Mouse (Mus musculus): ENCODE data around the gene Mad2l1. TPM values are rescaled to one million over a fixed set of nuclear protein-coding genes. Genes with fewer than 3 reads are reported as not detected.

The Mad2l1 gene
- polyA plus RNA-seq, 1 experiment from 2014 or later = 69.7 TPM

DNA sequence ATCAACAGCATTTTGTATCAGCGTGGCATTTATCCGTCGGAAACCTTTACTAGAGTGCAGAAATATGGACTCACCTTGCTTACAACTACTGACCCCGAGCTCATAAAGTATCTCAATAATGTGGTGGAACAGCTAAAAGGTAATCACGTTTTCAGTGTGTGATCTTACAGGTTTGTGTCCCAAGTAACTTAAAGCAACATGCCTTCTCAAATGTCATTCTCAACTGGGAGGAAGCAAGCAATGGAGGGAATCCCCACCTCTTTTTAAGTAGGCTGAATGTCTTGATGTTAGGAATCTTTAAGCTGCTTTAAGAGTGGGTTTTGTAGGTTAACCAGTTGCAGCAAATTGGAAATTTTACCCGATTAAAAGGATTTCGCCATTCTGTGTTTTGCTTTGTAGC lies 776 bp downstream of the Mad2l1 start:
- peak overlapping the region; percentile 80 for H3K4me3 ChIP-seq (replicated peaks; ENCODE audit: low read depth, low read length)
- peak overlapping the region; percentile 71; the same call in 1 of the 2 replicates for H3K27ac ChIP-seq
- whole genome bisulfite sequencing = 13% methylated on average over 7 of the region's 7 CpGs
- H3K9me3 ChIP-seq (replicated peaks; ENCODE audit: low read length) = no peaks in the 10 kb centered on the region
- ATAC-seq (replicated peaks; ENCODE audit: low FRiP score, low read depth) (no peak), DNase-seq (ENCODE audit: low spot score) (peak; percentile 14)
- TF ChIP-seq CTCF (IDR thresholded peaks at IDR 0.05; ENCODE audit: low read depth) = no peak
- H3K36me3 ChIP-seq (ENCODE audit: insufficient read depth, low read length) = 0 out of 2 replicates have a peak, but pooled peaks cover 5% of the 10 kb centered on the region
- H3K4me2 ChIP-seq (ENCODE audit: low read length) = peak overlapping the region; percentile 78
- H3K4me1 ChIP-seq (replicated peaks; ENCODE audit: insufficient read depth, low read length) = no peaks in the 10 kb centered on the region
- peak overlapping the region; percentile 63 for H3K9ac ChIP-seq (ENCODE audit: low read depth, low read length)
- no peaks in the 10 kb centered on the region for H3K27me3 ChIP-seq (ENCODE audit: insufficient read depth, low read length)

DNA sequence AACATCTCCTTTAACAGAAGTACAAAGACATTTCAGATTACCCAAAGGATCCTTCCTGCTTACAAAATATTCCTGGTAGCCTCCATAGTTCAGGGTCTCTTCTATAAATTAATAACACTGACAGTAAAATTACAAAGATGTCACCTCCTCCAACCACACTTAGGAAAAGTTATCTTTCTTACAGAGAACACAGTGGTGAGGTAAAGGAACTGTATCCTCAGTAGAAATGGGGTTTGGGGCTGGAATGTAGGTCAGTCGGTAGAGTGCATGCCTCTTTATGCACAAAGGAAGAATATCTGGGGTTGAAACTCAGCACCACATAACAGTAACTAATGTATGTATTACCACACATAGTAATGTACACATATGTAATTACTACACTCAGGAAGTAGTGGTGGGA lies 24.8 kb downstream of the Mad2l1 start, which contains the start of gene Vmn1r32:
TSS of gene Vmn1r32 (minus strand) at position 101 of the 400 bp plus-strand sequence.
- Histone ChIP-seq H3K27me3 (ENCODE audit: insufficient read depth, low read length) (no peaks in the 10 kb centered on the region), H3K4me2 (ENCODE audit: low read length) (no peak within 1 kb of the TSS), H3K4me3 (replicated peaks; ENCODE audit: low read depth, low read length) (no peak within 1 kb of the TSS), H3K9ac (ENCODE audit: low read depth, low read length) (no peak within 1 kb of the TSS), H3K4me1 (replicated peaks; ENCODE audit: insufficient read depth, low read length) (no peaks in the 10 kb centered on the region), H3K27ac (no peak within 1 kb of the TSS), H3K36me3 (ENCODE audit: insufficient read depth, low read length) (no peaks in the 10 kb centered on the region), H3K9me3 (replicated peaks; ENCODE audit: low read length) (no peaks in the 10 kb centered on the region)
- no peak for TF ChIP-seq CTCF (IDR thresholded peaks at IDR 0.05; ENCODE audit: low read depth)
- 76% methylated on average over 1 of the region's 1 CpGs for WGBS
- no peak for ATAC-seq (replicated peaks; ENCODE audit: low FRiP score, low read depth)
- no peak for DNase-seq (ENCODE audit: low spot score)

DNA sequence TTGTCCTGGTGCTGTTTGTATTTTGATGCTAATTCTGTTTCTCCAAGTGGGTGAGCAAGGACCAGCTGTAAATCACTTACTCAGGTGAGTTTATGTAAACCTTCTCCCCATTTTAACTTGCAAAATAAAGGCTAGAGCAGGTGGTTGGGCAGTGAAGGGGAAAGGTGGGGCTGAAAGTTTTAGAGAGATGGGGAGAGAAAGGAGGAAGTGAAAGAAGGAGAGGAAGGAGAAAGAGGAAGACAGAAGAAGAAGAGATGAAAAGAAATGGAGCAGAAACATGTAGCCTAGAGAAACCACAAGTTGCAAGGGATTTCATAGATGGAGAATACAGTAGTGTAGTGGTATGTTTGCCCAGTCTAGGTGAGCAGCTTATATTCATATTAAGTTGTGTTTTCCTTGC lies 60.6 kb downstream of the Mad2l1 start:
- no peak for TF ChIP-seq CTCF (IDR thresholded peaks at IDR 0.05; ENCODE audit: low read depth)
- Histone ChIP-seq H3K36me3 (ENCODE audit: insufficient read depth, low read length) (no peaks in the 10 kb centered on the region), H3K9me3 (replicated peaks; ENCODE audit: low read length) (no peaks in the 10 kb centered on the region), H3K4me1 (replicated peaks; ENCODE audit: insufficient read depth, low read length) (no peaks in the 10 kb centered on the region), H3K4me2 (ENCODE audit: low read length) (no peak overlapping the region), H3K4me3 (replicated peaks; ENCODE audit: low read depth, low read length) (no peak overlapping the region), H3K27ac (no peak overlapping the region), H3K27me3 (ENCODE audit: insufficient read depth, low read length) (no peaks in the 10 kb centered on the region), H3K9ac (ENCODE audit: low read depth, low read length) (no peak overlapping the region)
- DNase-seq (ENCODE audit: low spot score) = no peak
- ATAC-seq (replicated peaks; ENCODE audit: low FRiP score, low read depth) = no peak

Other genes with a start within 250 kb of the Mad2l1 start
- gene Vmn1r32, start 24.7 kb downstream of the Mad2l1 start, polyA plus RNA-seq (2015; fragmentation: Nextera tagmentation; extraction: Ambion mirVana) = not detected in 2 replicates
- gene Vmn1r33, start 82.9 kb downstream of the Mad2l1 start, polyA plus RNA-seq (2015; fragmentation: Nextera tagmentation; extraction: Ambion mirVana) = not detected in 2 replicates
- not detected in 2 replicates for gene Vmn1r34, start 108.5 kb downstream of the Mad2l1 start, polyA plus RNA-seq (2015; fragmentation: Nextera tagmentation; extraction: Ambion mirVana)
- not detected in 2 replicates for gene Vmn1r35, start 150.5 kb downstream of the Mad2l1 start, polyA plus RNA-seq (2015; fragmentation: Nextera tagmentation; extraction: Ambion mirVana)
- not detected in 2 replicates for gene Vmn1r36, start 183.8 kb downstream of the Mad2l1 start, polyA plus RNA-seq (2015; fragmentation: Nextera tagmentation; extraction: Ambion mirVana)
- gene Vmn1r37, start 194.0 kb downstream of the Mad2l1 start, polyA plus RNA-seq (2015; fragmentation: Nextera tagmentation; extraction: Ambion mirVana) = not detected in 2 replicates
- gene Vmn1r38, start 247.2 kb downstream of the Mad2l1 start, polyA plus RNA-seq (2015; fragmentation: Nextera tagmentation; extraction: Ambion mirVana) = not detected in 2 replicates